Mouse (Mus musculus) limb, embryonic 10.5 days (tissue): ENCODE data around the gene Rbmxl2. TPM values are rescaled to one million over a fixed set of nuclear protein-coding genes. Genes with fewer than 3 reads are reported as not detected.
A peak's percentile ranks its signal among the peaks of the same experiment; 100 is the strongest.

Experiments
- DNase-seq: peaks from one replicate; pipeline ENCODE4 v3.0.0-alpha.2; 2017; ENCODE audit warnings: low spot score
- H3K27ac ChIP-seq: fragments of 300-500 bp; sonication (generic); 2 replicates; pipeline ENCODE4 v1.5.1; 2016; ENCODE audit warnings: mild to moderate bottlenecking
- H3K27me3 ChIP-seq: fragments of 300-500 bp; sonication (generic); 2 replicates; pipeline ENCODE4 v1.6.1; 2016; ENCODE audit warnings: low read depth, mild to moderate bottlenecking; ENCODE audit not compliant: poor library complexity, severe bottlenecking
- H3K36me3 ChIP-seq: fragments of 300-500 bp; sonication (generic); 2 replicates; pipeline ENCODE4 v1.6.1; 2016; ENCODE audit warnings: mild to moderate bottlenecking, moderate library complexity
- H3K4me1 ChIP-seq: fragments of 300-500 bp; sonication (generic); 2 replicates; pipeline ENCODE4 v1.6.1; 2016
- H3K4me3 ChIP-seq: fragments of 300-500 bp; sonication (generic); 2 replicates; pipeline ENCODE4 v1.5.1; 2016; ENCODE audit warnings: mild to moderate bottlenecking, moderate library complexity
- H3K9me3 ChIP-seq: fragments of 300-500 bp; sonication (generic); replicated peaks from 2 replicates; pipeline ENCODE4 v1.6.1; 2016; ENCODE audit warnings: mild to moderate bottlenecking
- WGBS: fragments of 180-500 bp; shearing (Covaris S2); methylation state at CpG from one replicate; pipeline ENCODE4 v1.1.7; 2016; 5-methylcytosine and 5-hydroxymethylcytosine counted together
- polyA plus RNA-seq: library from polyadenylated mRNA; unstranded; fragments of >200 nt; fragmentation: Nextera tagmentation; extraction: Ambion mirVana; gene quantifications from 2 replicates; pipeline ENCODE4 v1.2.1, GENCODE M21; 2016

The Rbmxl2 gene
- polyA plus RNA-seq, result not detected in 2 replicates

DNA sequence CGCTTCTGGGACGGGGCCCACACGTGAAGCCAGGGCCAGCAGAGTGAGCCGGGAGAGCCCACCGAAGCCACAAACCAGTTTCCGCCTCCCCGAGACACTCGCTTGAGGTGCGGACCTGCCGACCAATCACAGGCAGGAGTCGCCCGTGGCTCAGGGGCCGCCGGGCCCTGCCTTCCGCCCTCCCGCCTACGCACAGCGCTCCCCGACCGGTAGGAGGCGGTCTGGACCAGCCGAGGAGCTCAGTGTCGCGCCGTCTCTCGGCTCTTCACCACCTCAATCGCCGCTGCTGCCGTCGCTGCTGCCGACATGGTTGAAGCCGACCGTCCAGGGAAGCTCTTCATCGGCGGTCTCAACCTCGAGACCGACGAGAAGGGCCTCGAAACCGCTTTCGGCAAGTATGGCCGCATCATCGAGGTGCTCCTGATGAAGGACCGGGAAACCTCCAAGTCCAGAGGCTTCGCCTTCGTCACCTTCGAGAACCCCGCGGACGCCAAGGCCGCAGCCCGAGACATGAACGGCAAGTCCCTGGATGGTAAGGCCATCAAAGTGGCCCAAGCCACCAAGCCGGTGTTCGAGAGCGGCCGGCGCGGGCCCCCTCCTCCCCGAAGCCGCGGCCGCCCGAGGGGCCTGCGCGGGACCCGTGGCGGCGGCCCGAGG, at the start of gene Rbmxl2:
Gene Rbmxl2 (plus strand): TSS at position 242 of the 657 bp plus-strand sequence.
- 41% methylated on average over 70 of the region's 70 CpGs for WGBS

DNA sequence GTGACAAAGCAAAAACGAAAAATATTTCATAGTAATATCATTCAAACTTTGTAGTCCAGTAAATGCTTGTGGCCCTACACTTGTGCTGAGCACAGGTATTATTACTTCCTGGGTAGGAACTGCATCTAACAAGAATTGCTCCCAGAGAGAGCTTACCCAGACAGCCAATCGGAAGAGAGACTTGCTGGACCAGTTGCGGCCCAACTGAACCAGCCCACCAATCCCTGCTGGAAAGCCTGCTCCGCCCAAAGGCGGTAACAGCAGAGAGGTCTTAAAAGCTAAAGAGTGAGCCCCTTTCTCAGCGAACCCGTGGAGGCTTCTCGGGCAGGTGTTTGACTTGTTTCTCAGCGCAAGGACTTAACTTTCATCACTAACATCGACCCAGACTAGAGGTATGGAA, 42.6 kb upstream of the Rbmxl2 start, which contains the start of gene Nlrp14:
Gene Nlrp14 (plus strand): TSS at position 301 of the 400 bp plus-strand sequence.
- Histone ChIP-seq H3K9me3 (no peaks in the 10 kb centered on the region), H3K27me3 (no peaks in the 10 kb centered on the region), H3K27ac (no peak within 1 kb of the TSS), H3K4me3 (no peak within 1 kb of the TSS), H3K36me3 (no peaks in the 10 kb centered on the region), H3K4me1 (no peaks in the 10 kb centered on the region)
- DNase-seq, result no peak
- WGBS, result 87% methylated on average over 10 of the region's 10 CpGs

More for the DNA sequence above, at the start of gene Rbmxl2:
- H3K4me3 ChIP-seq, result peak within 1 kb of the TSS; percentile 19
- H3K36me3 ChIP-seq, result no peaks in the 10 kb centered on the region
- peaks cover 55% of the 10 kb centered on the region for H3K27me3 ChIP-seq
- DNase-seq, result peak; percentile 37
- no peaks in the 10 kb centered on the region for H3K4me1 ChIP-seq
- H3K9me3 ChIP-seq, result peaks cover 12% of the 10 kb centered on the region
- no peak within 1 kb of the TSS for H3K27ac ChIP-seq

DNA sequence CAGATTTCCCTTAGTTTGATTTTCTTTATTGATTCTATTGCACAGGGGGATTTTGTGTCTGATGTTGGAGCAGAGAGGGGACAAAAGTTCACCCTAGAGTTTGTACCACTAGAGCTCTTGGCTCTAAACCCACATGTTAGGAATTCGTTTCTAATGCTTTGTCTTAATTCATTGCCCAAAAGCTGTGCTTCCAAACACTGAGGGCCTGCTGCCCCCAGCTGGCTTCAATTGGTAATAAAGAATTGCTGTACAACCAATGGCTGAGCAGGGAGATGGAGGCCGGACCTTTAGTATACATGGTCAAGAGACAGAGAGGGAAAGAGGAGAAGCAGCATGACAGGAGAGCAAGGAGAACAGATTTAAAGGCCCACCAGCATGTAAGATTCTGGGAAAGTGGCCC, 28.8 kb upstream of the Rbmxl2 start:
- no peaks in the 10 kb centered on the region for H3K27me3 ChIP-seq
- H3K27ac ChIP-seq, result no peak overlapping the region
- no peaks in the 10 kb centered on the region for H3K9me3 ChIP-seq
- H3K4me3 ChIP-seq, result no peak overlapping the region
- no peak for DNase-seq
- no peaks in the 10 kb centered on the region for H3K4me1 ChIP-seq
- no peaks in the 10 kb centered on the region for H3K36me3 ChIP-seq
- 55% methylated on average over 2 of the region's 2 CpGs for WGBS

DNA sequence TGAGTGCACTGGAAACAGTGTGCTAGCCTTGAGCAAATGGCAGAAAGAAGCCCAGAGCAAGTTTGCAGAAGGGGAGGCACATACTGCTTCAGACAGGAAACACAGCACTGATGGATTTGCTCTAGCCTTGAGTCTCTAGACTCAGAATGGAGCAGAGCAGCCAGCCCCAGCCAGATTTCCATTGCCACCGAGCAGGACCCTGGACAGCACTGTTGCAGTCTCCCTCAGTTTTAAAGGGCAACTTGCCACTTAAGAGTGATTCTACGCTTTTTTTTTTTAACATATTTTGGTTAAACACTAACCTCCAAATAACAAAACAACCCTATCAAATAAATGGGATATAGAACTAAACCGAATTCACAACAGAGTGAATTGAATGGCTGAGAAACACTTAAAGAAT, 7.4 kb upstream of the Rbmxl2 start:
- H3K4me3 ChIP-seq, result no peak overlapping the region
- H3K9me3 ChIP-seq, result no peaks in the 10 kb centered on the region
- H3K27me3 ChIP-seq, result no peaks in the 10 kb centered on the region
- WGBS, result 47% methylated on average over 3 of the region's 3 CpGs
- H3K4me1 ChIP-seq, result no peaks in the 10 kb centered on the region
- no peaks in the 10 kb centered on the region for H3K36me3 ChIP-seq
- no peak overlapping the region for H3K27ac ChIP-seq
- DNase-seq, result peak; percentile 34

DNA sequence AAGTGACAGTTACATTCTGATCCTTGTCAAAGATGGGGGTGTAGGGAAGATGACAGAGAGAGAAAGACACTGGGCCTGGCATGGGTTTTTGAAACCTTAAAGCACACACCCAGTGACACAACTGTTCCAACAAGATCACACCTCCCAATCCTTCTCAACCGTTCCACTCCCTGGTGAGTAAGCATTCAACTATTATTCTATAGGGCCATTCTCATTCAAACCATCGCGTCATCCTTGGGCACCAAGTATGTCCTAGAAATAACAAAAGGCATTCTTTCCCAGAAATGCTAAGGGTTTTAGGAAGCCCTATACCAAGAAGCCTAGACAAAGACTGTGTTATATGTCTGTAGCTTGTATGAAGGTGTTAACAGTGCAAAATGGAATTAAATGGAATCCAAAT, 1.4 kb upstream of the Rbmxl2 start:
- Histone ChIP-seq H3K4me3 (no peak overlapping the region), H3K27ac (no peak overlapping the region), H3K9me3 (peaks cover 12% of the 10 kb centered on the region), H3K27me3 (peaks cover 50% of the 10 kb centered on the region), H3K4me1 (no peaks in the 10 kb centered on the region), H3K36me3 (no peaks in the 10 kb centered on the region)
- DNase-seq, result no peak
- 89% methylated on average over 3 of the region's 3 CpGs for WGBS

DNA sequence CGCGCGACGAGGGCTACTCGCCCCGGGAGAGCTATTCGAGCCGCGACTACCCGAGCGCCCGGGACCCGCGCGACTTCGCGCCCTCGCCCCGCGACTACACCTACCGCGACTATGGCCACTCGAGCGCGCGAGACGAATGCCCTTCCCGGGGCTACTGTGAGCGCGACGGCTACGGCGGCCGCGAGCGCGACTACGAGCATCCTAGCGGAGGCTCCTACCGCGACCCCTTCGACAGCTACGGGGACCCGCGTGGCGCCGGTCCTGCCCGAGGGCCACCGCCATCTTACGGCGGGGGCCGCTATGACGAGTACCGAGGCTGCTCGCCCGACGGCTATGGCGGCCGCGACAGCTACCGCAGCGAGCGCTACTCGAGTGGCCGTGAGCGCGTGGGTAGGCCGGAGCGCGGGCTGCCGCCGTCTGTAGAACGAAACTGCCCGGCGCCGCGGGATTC, 906 bp downstream of the Rbmxl2 start:
- H3K4me1 ChIP-seq, result no peaks in the 10 kb centered on the region
- H3K27me3 ChIP-seq, result peaks cover 55% of the 10 kb centered on the region
- H3K9me3 ChIP-seq, result peaks cover 12% of the 10 kb centered on the region
- H3K4me3 ChIP-seq, result peak overlapping the region; percentile 19
- WGBS, result 28% methylated on average over 77 of the region's 77 CpGs
- DNase-seq, result peak; percentile 31
- no peaks in the 10 kb centered on the region for H3K36me3 ChIP-seq
- H3K27ac ChIP-seq, result no peak overlapping the region

DNA sequence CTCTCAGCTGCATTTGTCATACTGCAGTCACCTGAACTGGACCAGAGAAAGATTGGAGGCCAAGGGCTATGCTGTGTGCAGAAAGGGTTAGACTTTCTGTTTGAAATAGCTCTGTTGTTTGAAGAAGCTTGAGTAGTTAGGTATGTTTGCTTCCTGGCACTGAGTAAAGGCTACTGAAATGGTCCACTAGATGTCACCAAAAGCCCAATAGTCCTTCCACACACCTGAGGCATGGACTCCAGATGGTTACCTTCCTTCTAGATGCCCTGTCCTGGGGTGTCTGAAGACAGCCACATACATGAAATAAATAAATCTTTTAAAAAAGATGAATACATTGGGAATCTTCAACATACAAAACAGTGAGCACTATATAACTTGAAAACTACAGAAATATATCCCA, 6.5 kb downstream of the Rbmxl2 start:
- Histone ChIP-seq H3K36me3 (no peaks in the 10 kb centered on the region), H3K9me3 (no peaks in the 10 kb centered on the region), H3K4me3 (no peak overlapping the region), H3K4me1 (no peaks in the 10 kb centered on the region), H3K27me3 (peaks cover 24% of the 10 kb centered on the region), H3K27ac (no peak overlapping the region)
- no peak for DNase-seq

DNA sequence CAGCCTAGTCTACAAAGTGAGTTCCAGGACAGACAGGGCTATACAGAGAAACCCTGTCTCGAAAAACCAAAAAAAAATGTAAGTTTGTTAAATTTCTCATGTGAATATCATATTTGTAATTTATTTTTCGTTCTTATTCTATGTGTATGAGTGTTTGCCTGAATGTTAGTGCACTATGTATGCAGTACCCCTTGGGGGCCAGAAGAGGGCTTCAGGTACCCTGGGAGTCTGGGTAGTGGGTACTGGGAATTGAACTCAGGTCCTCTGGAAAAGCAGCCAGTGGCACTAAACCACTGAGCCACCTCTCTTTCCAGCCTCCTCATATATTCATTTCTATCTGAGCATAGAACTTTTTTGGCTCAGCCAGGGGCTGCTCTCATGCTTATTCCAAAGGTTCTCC, 7.6 kb downstream of the Rbmxl2 start:
- Histone ChIP-seq H3K9me3 (no peaks in the 10 kb centered on the region), H3K36me3 (no peaks in the 10 kb centered on the region), H3K4me3 (no peak overlapping the region), H3K27me3 (peaks cover 13% of the 10 kb centered on the region), H3K27ac (no peak overlapping the region), H3K4me1 (no peaks in the 10 kb centered on the region)
- DNase-seq, result no peak
- 80% methylated on average over 2 of the region's 2 CpGs for WGBS

DNA sequence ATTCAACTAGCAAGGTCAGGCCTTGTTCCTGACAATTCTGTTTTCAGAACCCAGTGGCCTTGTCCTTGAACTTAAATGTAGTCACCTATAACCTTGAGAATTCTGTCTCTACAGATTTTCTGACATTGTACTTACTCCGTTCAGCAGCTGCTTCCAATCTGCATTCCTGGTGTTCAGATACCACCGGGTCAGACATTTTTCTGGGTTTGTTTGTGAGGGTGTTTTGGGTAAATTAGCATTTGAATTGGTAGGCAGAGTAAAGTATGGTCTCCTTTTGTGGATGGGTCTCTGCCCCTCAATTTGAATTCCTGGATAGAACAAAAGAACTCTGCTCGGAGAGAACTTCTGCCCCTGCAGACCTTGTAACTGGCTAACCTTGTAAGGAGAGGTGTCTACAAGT, 27.6 kb downstream of the Rbmxl2 start:
- Histone ChIP-seq H3K27ac (no peak overlapping the region), H3K9me3 (no peaks in the 10 kb centered on the region), H3K36me3 (no peaks in the 10 kb centered on the region), H3K27me3 (no peaks in the 10 kb centered on the region), H3K4me3 (no peak overlapping the region), H3K4me1 (no peaks in the 10 kb centered on the region)
- DNase-seq, result no peak
- 58% methylated on average over 3 of the region's 3 CpGs for WGBS

DNA sequence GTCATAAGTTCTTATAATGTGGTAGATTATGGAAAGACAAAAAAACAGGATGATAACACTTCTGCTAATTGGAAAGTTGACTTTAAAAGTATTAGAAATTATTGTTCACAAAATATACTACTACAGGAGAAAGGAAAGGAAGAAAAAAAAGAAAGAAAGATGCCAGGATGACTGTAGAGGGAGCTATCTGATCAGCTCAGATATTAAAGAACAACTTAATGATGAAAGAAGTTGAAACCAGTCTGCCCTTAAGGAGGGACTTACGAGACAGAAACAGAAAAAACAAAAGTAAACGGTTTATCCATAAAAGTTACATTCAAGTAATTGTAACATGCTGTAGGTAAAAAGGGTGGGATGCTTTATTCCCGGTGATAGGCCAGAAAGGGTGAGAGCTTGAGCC, 28.3 kb downstream of the Rbmxl2 start:
- DNase-seq, result no peak
- H3K9me3 ChIP-seq, result no peaks in the 10 kb centered on the region
- H3K27ac ChIP-seq, result no peak overlapping the region
- no peaks in the 10 kb centered on the region for H3K4me1 ChIP-seq
- WGBS, result 82% methylated on average over 3 of the region's 3 CpGs
- no peaks in the 10 kb centered on the region for H3K36me3 ChIP-seq
- H3K27me3 ChIP-seq, result no peaks in the 10 kb centered on the region
- no peak overlapping the region for H3K4me3 ChIP-seq

DNA sequence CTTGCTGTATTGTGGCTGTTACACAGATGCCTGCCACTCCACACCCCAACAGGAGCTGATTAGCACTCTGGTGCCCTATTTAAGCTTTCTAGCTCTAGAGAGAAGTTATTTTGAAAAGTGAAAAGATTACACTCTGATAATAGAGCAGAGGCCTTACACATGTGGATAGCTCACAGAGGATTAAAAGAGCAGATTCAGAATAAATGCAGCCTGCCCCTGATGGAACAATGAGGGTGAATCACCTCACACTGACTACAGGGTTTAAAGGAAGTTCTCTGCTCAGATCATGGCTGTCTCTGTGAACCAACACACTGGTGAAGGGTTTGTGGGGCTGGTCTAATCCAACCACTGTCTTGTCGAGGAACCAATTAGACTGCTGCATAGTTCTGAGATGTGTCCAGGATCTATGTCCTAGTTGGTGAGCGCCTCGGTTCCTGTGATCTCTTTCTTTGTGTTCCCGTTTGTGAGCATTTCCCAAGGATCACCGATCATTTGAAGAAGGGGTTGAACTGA, 32.2 kb downstream of the Rbmxl2 start:
- no peak for DNase-seq
- Histone ChIP-seq H3K27ac (no peak overlapping the region), H3K9me3 (no peaks in the 10 kb centered on the region), H3K27me3 (no peaks in the 10 kb centered on the region), H3K4me3 (no peak overlapping the region), H3K4me1 (no peaks in the 10 kb centered on the region), H3K36me3 (no peaks in the 10 kb centered on the region)
- 90% methylated on average over 5 of the region's 5 CpGs for WGBS

DNA sequence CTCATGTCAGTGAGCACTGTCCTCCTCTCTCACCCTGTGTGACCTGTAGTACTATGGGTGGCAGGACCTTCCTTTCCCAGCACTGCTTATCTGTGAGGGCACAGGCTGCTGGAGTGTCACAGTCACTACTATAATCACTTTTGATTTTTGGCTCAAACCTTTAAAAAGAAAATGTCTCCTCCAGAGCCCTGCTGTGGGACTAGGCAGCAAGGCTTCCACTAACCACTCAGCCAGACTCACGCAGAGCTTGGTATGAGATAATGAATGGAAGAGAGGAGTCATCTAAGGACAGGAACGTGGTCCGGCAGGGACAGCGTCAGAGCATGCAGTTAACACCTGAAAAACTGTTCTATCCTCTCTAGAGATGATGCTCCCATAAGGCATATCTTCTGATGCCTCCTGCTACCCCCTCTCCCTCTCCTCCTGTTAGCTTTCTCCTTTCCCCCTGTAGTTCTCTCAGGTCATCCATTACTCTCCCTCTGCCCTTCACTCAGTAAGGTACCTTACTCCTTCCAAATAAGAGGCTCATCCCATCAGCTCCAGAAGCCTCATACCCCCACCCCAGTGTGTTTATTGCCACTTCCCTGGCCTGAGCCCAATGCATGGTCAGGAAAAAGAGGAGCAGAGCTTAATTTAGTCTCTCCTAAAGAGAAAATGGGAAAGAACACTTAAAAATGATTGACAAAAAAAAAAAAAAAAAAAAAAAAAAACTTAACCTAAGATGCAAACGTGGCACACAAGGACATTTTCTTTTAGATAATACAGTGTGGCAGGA, 41.2 kb downstream of the Rbmxl2 start:
- Histone ChIP-seq H3K36me3 (no peaks in the 10 kb centered on the region), H3K9me3 (no peaks in the 10 kb centered on the region)
- 91% methylated on average over 5 of the region's 5 CpGs for WGBS

DNA sequence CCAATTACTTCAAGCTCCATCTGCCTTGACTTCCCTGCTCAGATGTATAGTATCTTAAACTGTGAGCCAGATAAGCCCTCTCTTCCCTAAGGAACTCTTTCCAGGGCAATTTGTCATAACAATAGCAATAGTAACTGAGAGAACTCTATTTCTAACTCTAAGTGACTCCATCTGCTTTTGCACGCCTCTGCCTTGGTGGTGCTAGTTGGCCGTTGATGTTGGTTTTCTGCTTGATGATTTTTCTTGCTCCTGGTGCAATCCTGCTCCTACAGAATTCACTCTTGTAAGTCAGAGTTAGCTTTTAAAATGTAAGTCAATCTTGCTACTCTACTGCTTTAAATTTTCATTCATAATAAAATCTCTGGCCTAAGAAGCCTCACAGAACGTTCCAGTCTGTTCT, 44.1 kb downstream of the Rbmxl2 start:
- H3K36me3 ChIP-seq, result no peaks in the 10 kb centered on the region
- no peak for DNase-seq
- no peaks in the 10 kb centered on the region for H3K4me1 ChIP-seq
- H3K9me3 ChIP-seq, result no peaks in the 10 kb centered on the region
- no peak overlapping the region for H3K27ac ChIP-seq
- no peak overlapping the region for H3K4me3 ChIP-seq
- WGBS, result 90% methylated on average over 3 of the region's 3 CpGs
- H3K27me3 ChIP-seq, result no peaks in the 10 kb centered on the region

More for the DNA sequence above, 41.2 kb downstream of the Rbmxl2 start:
- Histone ChIP-seq H3K4me3 (no peak overlapping the region), H3K4me1 (no peaks in the 10 kb centered on the region), H3K27ac (no peak overlapping the region), H3K27me3 (no peaks in the 10 kb centered on the region)
- no peak for DNase-seq
